8 mouse cellular contexts compared by ENCODE assay signal in the genomic region with DNA sequence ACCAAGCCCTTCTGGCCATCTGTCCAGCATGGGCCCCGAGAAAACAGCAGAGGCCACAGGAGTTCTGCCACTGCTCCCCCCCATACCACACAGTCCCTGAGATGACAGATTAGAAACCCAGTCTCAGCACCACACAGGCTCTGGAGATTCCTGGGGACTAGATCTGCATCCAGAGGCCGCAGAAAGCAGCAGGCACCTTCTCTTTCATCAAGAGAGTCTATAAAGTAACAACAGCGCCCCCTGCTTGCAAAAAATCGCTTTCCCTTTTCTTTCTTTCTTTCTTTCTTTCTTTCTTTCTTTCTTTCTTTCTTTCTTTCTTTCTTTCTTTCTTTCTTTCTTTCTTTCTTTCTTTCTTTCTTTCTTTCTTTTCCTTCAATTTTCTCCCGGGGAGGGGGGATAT. TPM values are rescaled to one million over a fixed set of nuclear protein-coding genes. Genes with fewer than 3 reads are reported as not detected.
DNase-seq lines count a peak whose midpoint lies in the region; ATAC-seq lines count a peak whose summit lies in the region.

No protein-coding gene starts in this region.

- 4% methylated on average over 5 of the region's 5 CpGs for WGBS in forebrain, embryonic 15.5 days

- H3K27me3 ChIP-seq in forebrain, embryonic 15.5 days = peaks cover 29% of the 10 kb centered on the region; the same call in 1 of the 2 replicates

- ATAC-seq in forebrain, embryonic 15.5 days (replicated peaks) = no peak
- 0 out of 2 replicates have a peak, but pooled peaks have one; percentile 32 for ATAC-seq in megakaryocyte progenitor cell, adult 5-6 weeks (replicated peaks; ENCODE audit: poor library complexity)

- peak; percentile 50 for DNase-seq in heart, postnatal 4 days
- DNase-seq in heart, postnatal 25 days (ENCODE audit: low spot score) = no peak
- peak; percentile 76 for DNase-seq in 3T3-L1 (ENCODE audit: low read depth, low spot score)
- peak; percentile 44 for DNase-seq in MN1 (ENCODE audit: low spot score)
- DNase-seq in urinary bladder, postnatal 10 days (ENCODE audit: low spot score) = no peak
- no peak for DNase-seq in layer of hippocampus, adult 8-10 months (ENCODE audit: low spot score in 2 of 2)

- intact Hi-C loops in heart, postnatal 25 days (cut with DNase I) = loop anchor here (2.0 kb wide), 2 partner anchors 95 to 309 kb away; no protein-coding TSS in a partner anchor

- peak overlapping the region; percentile 97; the same call in 1 of the 2 replicates for H3K4me2 ChIP-seq in forebrain, embryonic 15.5 days (replicated peaks)

- no peak overlapping the region for H3K4me3 ChIP-seq in forebrain, embryonic 15.5 days

- peaks cover 29% of the 10 kb centered on the region for H3K4me1 ChIP-seq in forebrain, embryonic 15.5 days

- no peaks in the 10 kb centered on the region for H3K36me3 ChIP-seq in forebrain, embryonic 15.5 days

- no peak overlapping the region for H3K27ac ChIP-seq in forebrain, embryonic 15.5 days (replicated peaks)

- H3K9me3 ChIP-seq in forebrain, embryonic 15.5 days = no peaks in the 10 kb centered on the region

- no peak overlapping the region for H3K9ac ChIP-seq in forebrain, embryonic 15.5 days (replicated peaks)

RNA-seq across cellular contexts. Expression of gene Fgf15, which starts 2.1 kb away (rescaled TPM):
- total RNA-seq in heart, postnatal 4 days (2021) = not detected
- total RNA-seq in heart, postnatal 25 days (2021) = not detected
- polyA plus RNA-seq in forebrain, embryonic 15.5 days (2015; fragmentation: Nextera tagmentation; extraction: Ambion mirVana) = 20.0 and 20.8 TPM in 2 replicates
- total RNA-seq in megakaryocyte progenitor cell, adult 5-6 weeks (2015) = not detected in 2 replicates
- not detected in 2 replicates for total RNA-seq in megakaryocyte progenitor cell, adult 5-6 weeks (2017)
- not detected for total RNA-seq in layer of hippocampus, adult 8-10 months (2022)

RNA-seq across cellular contexts. Expression of gene LTO1, which starts 20.7 kb away (rescaled TPM):
- 10 to 100 TPM; 13.8 to 14.8 TPM for total RNA-seq in heart, postnatal 4 days (2021)
- 10 to 100 TPM; 11.9 to 14.7 TPM for total RNA-seq in heart, postnatal 25 days (2021)
- polyA plus RNA-seq in forebrain, embryonic 15.5 days (2015; fragmentation: Nextera tagmentation; extraction: Ambion mirVana) = 36.3 and 39.3 TPM in 2 replicates
- total RNA-seq in megakaryocyte progenitor cell, adult 5-6 weeks (2015) = 10.2 and 10.3 TPM in 2 replicates
- total RNA-seq in megakaryocyte progenitor cell, adult 5-6 weeks (2017) = 27.4 and 42.9 TPM in 2 replicates
- total RNA-seq in layer of hippocampus, adult 8-10 months (2022) = 10 to 100 TPM; 25.4 to 28.8 (median 26.5) TPM

RNA-seq across cellular contexts. Expression of gene Ccnd1, which starts 45.5 kb away (rescaled TPM):
- 100 to 1,000 TPM; 128 to 130 TPM for total RNA-seq in heart, postnatal 4 days (2021)
- total RNA-seq in heart, postnatal 25 days (2021) = 10 to 100 TPM; 41.2 to 42.1 TPM
- polyA plus RNA-seq in forebrain, embryonic 15.5 days (2015; fragmentation: Nextera tagmentation; extraction: Ambion mirVana) = 34.9 and 41.7 TPM in 2 replicates
- 8.6 and 10.3 TPM in 2 replicates for total RNA-seq in megakaryocyte progenitor cell, adult 5-6 weeks (2015)
- 9.5 and 12.5 TPM in 2 replicates for total RNA-seq in megakaryocyte progenitor cell, adult 5-6 weeks (2017)
- total RNA-seq in layer of hippocampus, adult 8-10 months (2022) = 10 to 100 TPM; 41.8 to 55.1 (median 48.8) TPM

RNA-seq across cellular contexts. Expression of gene Fgf4, which starts 47.0 kb away (rescaled TPM):
- total RNA-seq in heart, postnatal 4 days (2021) = not detected
- not detected for total RNA-seq in heart, postnatal 25 days (2021)
- not detected in 2 replicates for polyA plus RNA-seq in forebrain, embryonic 15.5 days (2015; fragmentation: Nextera tagmentation; extraction: Ambion mirVana)
- not detected in 2 replicates for total RNA-seq in megakaryocyte progenitor cell, adult 5-6 weeks (2015)
- total RNA-seq in megakaryocyte progenitor cell, adult 5-6 weeks (2017) = not detected in 2 replicates
- total RNA-seq in layer of hippocampus, adult 8-10 months (2022) = not detected

RNA-seq across cellular contexts. Expression of gene Fgf3, which starts 56.3 kb away (rescaled TPM):
- total RNA-seq in heart, postnatal 4 days (2021) = not detected
- total RNA-seq in heart, postnatal 25 days (2021) = not detected
- 2.5 and 2.7 TPM in 2 replicates for polyA plus RNA-seq in forebrain, embryonic 15.5 days (2015; fragmentation: Nextera tagmentation; extraction: Ambion mirVana)
- total RNA-seq in megakaryocyte progenitor cell, adult 5-6 weeks (2015) = 1.0 and 2.1 TPM in 2 replicates
- total RNA-seq in megakaryocyte progenitor cell, adult 5-6 weeks (2017) = 0.37 and 1.4 TPM in 2 replicates
- under 1 TPM in 1 of 4 experiments, not detected in 3; 0.43 TPM for total RNA-seq in layer of hippocampus, adult 8-10 months (2022)

Comparison
In these comparisons a context has a peak if more than half of its experiments do, and no peak if none do; other contexts are left out.
1. DNase-seq: peak in heart, postnatal 4 days (single experiment), 3T3-L1 (single experiment) and MN1 (single experiment); none in heart, postnatal 25 days (single experiment), urinary bladder, postnatal 10 days (single experiment) and layer of hippocampus, adult 8-10 months (0 of 2).